Mouse (Mus musculus) small intestine, adult 2 months (tissue): ENCODE results near the gene Exo1.

ENCODE experiments used
- CTCF ChIP-seq: fragments of 200-500 bp; IDR thresholded peaks from 2 replicates; pipeline ENCODE4 v1.5.1; 2012; ENCODE audit warnings: low read depth, mild to moderate bottlenecking, control low read depth, inconsistent platforms, low read length, moderate library complexity, mixed read lengths; ENCODE audit not compliant: insufficient replicate concordance, insufficient read length; ENCODE audit errors: extremely low read depth
- POLR2A ChIP-seq: fragments of 200-500 bp; IDR thresholded peaks from 2 replicates; pipeline ENCODE4 v1.6.1; 2012; ENCODE audit warnings: low read depth, mild to moderate bottlenecking, control low read depth, inconsistent platforms, low read length, moderate library complexity

DNA sequence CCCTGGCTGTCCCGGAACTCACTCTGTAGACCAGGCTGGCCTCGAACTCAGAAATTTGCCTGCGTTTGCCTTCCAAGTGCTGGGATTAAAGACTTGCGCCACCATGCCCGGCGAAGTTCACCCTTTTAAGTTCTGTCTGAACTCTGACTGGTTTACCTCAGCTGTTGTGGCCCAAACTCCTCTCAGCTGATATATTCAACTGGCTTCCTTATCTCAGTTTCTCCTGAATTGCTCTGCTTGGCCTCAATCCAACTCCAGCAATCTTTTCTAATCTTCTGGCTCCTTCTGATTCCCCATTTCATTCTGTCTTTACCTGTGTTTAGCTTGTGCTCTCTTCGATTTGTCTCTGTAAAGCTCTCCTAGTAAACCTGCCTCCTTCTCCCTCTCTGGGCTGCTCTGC is 62.8 kb downstream of the Exo1 start:
- no peak for TF ChIP-seq CTCF
- no peak for TF ChIP-seq POLR2A
